Mouse (Mus musculus): ENCODE measurements around the gene Bace1. TPM values are rescaled to one million over a fixed set of nuclear protein-coding genes. Genes with fewer than 3 reads are reported as not detected.

Bace1 gene
- total RNA-seq, 4 experiments from 2014 or later: 28.3 to 64.8 (median 51.1) TPM

GRCm38 (mm10) chr9:45877928-45878327 is 39.5 kb downstream of the Bace1 start:
- DNase-seq (ENCODE audit: low spot score in 2 of 2): peak; percentile 25 to 34

- DNase-seq (ENCODE audit: low spot score in 2 of 2): no peak
Measured at GRCm38 (mm10) chr9:45893681-45894080, 55.3 kb downstream of the Bace1 start.

GRCm38 (mm10) chr9:45905196-45905595 is 66.8 kb downstream of the Bace1 start:
- no peak for DNase-seq (ENCODE audit: low spot score in 2 of 2)

GRCm38 (mm10) chr9:45905811-45906237 is 67.4 kb downstream of the Bace1 start:
- peak in 1 of 2 experiments; percentile 19 for DNase-seq (ENCODE audit: low spot score in 2 of 2)

- peak; percentile 82 to 90 for DNase-seq (ENCODE audit: low spot score in 2 of 2)
Measured at GRCm38 (mm10) chr9:45906355-45907077, 68.1 kb downstream of the Bace1 start, which contains the start of the genes Pcsk7 and Rnf214. Gene Pcsk7, plus strand, starts transcription at chr9:45906497. Gene Rnf214, minus strand, starts transcription at chr9:45906911.

GRCm38 (mm10) chr9:45907078-45907428 is 68.7 kb downstream of the Bace1 start:
- no peak for DNase-seq (ENCODE audit: low spot score in 2 of 2)

GRCm38 (mm10) chr9:45910995-45911394 is 72.6 kb downstream of the Bace1 start:
- DNase-seq (ENCODE audit: low spot score in 2 of 2): no peak

GRCm38 (mm10) chr9:45911673-45912072 is 73.3 kb downstream of the Bace1 start:
- DNase-seq (ENCODE audit: low spot score in 2 of 2): peak in 1 of 2 experiments; percentile 39

Other genes starting within 250 kb of the Bace1 start
- gene Cep164, start 9.9 kb upstream of the Bace1 start, total RNA-seq (2022): 1 to 10 TPM; 2.1 to 3.9 (median 2.4) TPM
- gene Pcsk7, start 67.9 kb downstream of the Bace1 start, total RNA-seq (2022): 10 to 100 TPM in 2 of 4 experiments, 1 to 10 TPM in 2; 7.9 to 14.1 (median 10.7) TPM
- 10 to 100 TPM; 23.7 to 28.9 (median 25.5) TPM for gene Rnf214, start 68.3 kb downstream of the Bace1 start, total RNA-seq (2022)
- 10 to 100 TPM; 28.4 to 54.2 (median 31.7) TPM for gene Tagln, start 97.5 kb downstream of the Bace1 start, total RNA-seq (2022)
- 10 to 100 TPM; 64.4 to 70.3 (median 67.4) TPM for gene Sidt2, start 116.7 kb downstream of the Bace1 start, total RNA-seq (2022)
- 10 to 100 TPM; 19.1 to 25.8 (median 23.2) TPM for gene Pafah1b2, start 174.1 kb downstream of the Bace1 start, total RNA-seq (2022)
- gene Sik3, start 174.2 kb downstream of the Bace1 start, total RNA-seq (2022): 10 to 100 TPM; 36.6 to 42.4 (median 39.7) TPM

Measured in gastrocnemius, adult 8-10 months (tissue).